Mouse (Mus musculus): ENCODE data around the gene Fignl1.

DNA sequence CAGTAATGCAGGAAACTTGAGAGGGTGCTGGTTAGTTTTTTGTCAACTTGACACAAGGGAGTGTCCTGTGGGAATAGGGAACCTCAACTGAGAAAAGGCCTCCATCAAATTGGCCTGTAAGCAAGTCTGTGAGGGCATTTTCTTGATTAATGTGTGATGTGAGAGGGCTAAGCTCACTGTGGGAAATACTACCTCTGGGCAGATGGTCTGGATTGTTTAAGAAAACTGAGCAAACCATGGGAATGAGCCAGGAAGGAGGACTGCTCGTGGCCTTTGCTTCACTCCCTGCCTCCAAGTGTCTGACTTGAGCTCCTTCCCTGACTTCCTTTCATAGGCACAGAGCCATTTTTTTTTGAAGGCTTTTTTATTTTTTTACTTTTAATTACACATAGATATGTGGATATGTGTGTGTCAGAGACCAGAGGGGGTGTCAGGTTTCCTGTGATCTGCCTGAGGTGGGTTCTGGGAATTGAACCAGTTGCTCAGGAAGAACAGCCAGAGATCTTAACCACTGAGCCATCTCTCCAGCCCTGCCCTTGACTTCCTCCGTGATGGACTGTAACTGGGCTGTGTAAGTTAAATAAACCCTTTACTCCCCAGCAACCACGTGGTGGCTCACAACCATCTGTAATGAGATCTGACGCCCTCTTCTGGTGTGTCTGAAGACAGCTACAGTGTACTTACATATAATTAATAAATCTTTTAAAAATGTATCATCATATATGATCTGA is 45.1 kb upstream of the Fignl1 start:
- TF ChIP-seq POLR2A (IDR thresholded peaks at IDR 0.05; ENCODE audit: borderline replicate concordance, extremely low read depth, low read depth, low read length) (no peak), CTCF (IDR thresholded peaks at IDR 0.05; ENCODE audit: insufficient read depth, low read length) (no peak)

Data from lung, adult 2 months (tissue).